Mouse (Mus musculus) CH12.LX (cell line): ENCODE results near the gene Wdr19. TPM values are rescaled to one million over a fixed set of nuclear protein-coding genes. Genes with fewer than 3 reads are reported as not detected.

ENCODE experiments used
- DNase-seq: peaks from one replicate; pipeline ENCODE4 v3.0.0-alpha.2; 2013; ENCODE audit errors: extremely low read depth
- H3K27ac ChIP-seq: 2 replicates; pipeline ENCODE4 v1.5.1; 2012; ENCODE audit warnings: low read depth, mild to moderate bottlenecking, control low read depth, moderate library complexity; ENCODE audit not compliant: insufficient read depth
- H3K27me3 ChIP-seq: replicated peaks from 2 replicates; pipeline ENCODE3; 2012; ENCODE audit warnings: inconsistent platforms
- H3K36me3 ChIP-seq, 2 experiments: replicated peaks in 1 of 2; 2 replicates each; pipeline versions ENCODE3 to v1.6.1; 2012; ENCODE audit warnings: inconsistent platforms in 1 of 2, low read length in 1 of 2, mild to moderate bottlenecking in 1 of 2, mixed read lengths in 1 of 2, moderate library complexity in 1 of 2; ENCODE audit not compliant: control insufficient read depth in 1 of 2, insufficient read depth in 1 of 2
- H3K4me1 ChIP-seq, 2 experiments: 2 replicates each; pipeline ENCODE4 v1.6.1; 2012; ENCODE audit warnings: inconsistent platforms in 1 of 2, moderate library complexity in 1 of 2; ENCODE audit not compliant: insufficient read depth in 2 of 2, control insufficient read depth in 1 of 2
- H3K4me2 ChIP-seq: 2 replicates; pipeline ENCODE4 v1.6.1; 2012; ENCODE audit warnings: low read depth, mild to moderate bottlenecking, control low read depth; ENCODE audit not compliant: poor library complexity, insufficient read depth, severe bottlenecking
- H3K4me3 ChIP-seq, 3 experiments: fragments of 150-350 bp in 1 of 3; sonication (generic) in 1 of 3; replicated peaks in 1 of 3; 2 replicates each; pipeline versions ENCODE3 to v1.5.1; 2011 to 2012; ENCODE audit warnings: low read depth in 2 of 3, low read length in 2 of 3, mild to moderate bottlenecking in 2 of 3, moderate library complexity in 2 of 3, control low read depth in 1 of 3, improper control_type of control experiment in 1 of 3, inconsistent platforms in 1 of 3, mixed read lengths in 1 of 3; ENCODE audit not compliant: poor library complexity in 1 of 3
- H3K79me2 ChIP-seq: replicated peaks from 2 replicates; pipeline ENCODE4 v1.6.1; 2012; ENCODE audit warnings: mild to moderate bottlenecking, moderate library complexity; ENCODE audit not compliant: control insufficient read depth, poor library complexity, insufficient read depth, severe bottlenecking; ENCODE audit errors: extremely low read depth
- H3K9ac ChIP-seq: 2 replicates; pipeline ENCODE4 v1.6.1; 2012; ENCODE audit warnings: low read depth, mild to moderate bottlenecking, control low read depth, moderate library complexity; ENCODE audit not compliant: insufficient read depth
- H3K9me3 ChIP-seq: replicated peaks from 2 replicates; pipeline ENCODE3; 2012; ENCODE audit warnings: low read length, inconsistent platforms, mixed read lengths
- CHD1 ChIP-seq: IDR thresholded peaks from 2 replicates; pipeline ENCODE4 v1.6.1; 2012; ENCODE audit warnings: low read depth, low read length, improper control_type of control experiment, inconsistent platforms
- CTCF ChIP-seq, 2 experiments: IDR thresholded peaks in 1 of 2; conservative IDR thresholded peaks in 1 of 2; 2 replicates each; pipeline ENCODE4 v1.5.1; 2011 to 2012; ENCODE audit warnings: low read depth in 2 of 2, low read length in 2 of 2, improper control_type of control experiment in 1 of 2, inconsistent platforms in 1 of 2, mild to moderate bottlenecking in 1 of 2, moderate library complexity in 1 of 2
- ELF1 ChIP-seq: IDR thresholded peaks from 2 replicates; pipeline ENCODE4 v1.6.1; 2014; ENCODE audit warnings: low read depth, mild to moderate bottlenecking, inconsistent platforms, low read length, improper control_type of control experiment
- EP300 ChIP-seq: IDR thresholded peaks from 2 replicates; pipeline ENCODE4 v1.6.1; 2011; ENCODE audit warnings: low read length, improper control_type of control experiment
- ETS1 ChIP-seq: conservative IDR thresholded peaks from 2 replicates; pipeline ENCODE4 v1.6.1; 2012; ENCODE audit warnings: low read depth, mild to moderate bottlenecking, inconsistent platforms, low read length, improper control_type of control experiment, moderate library complexity
- IRF4 ChIP-seq: IDR thresholded peaks from 2 replicates; pipeline ENCODE4 v1.6.1; 2014; ENCODE audit warnings: low read depth, mild to moderate bottlenecking, inconsistent platforms, low read length, improper control_type of control experiment
- JUN ChIP-seq: IDR thresholded peaks from 2 replicates; pipeline ENCODE4 v1.6.1; 2011; ENCODE audit warnings: low read depth, mild to moderate bottlenecking, low read length, improper control_type of control experiment, moderate library complexity; ENCODE audit not compliant: insufficient read depth
- MAFK ChIP-seq: IDR thresholded peaks from 2 replicates; pipeline ENCODE4 v1.6.1; 2011; ENCODE audit warnings: low read length, improper control_type of control experiment; ENCODE audit not compliant: insufficient replicate concordance
- MAX ChIP-seq: IDR thresholded peaks from 2 replicates; pipeline ENCODE4 v1.6.1; 2011; ENCODE audit warnings: low read length, improper control_type of control experiment
- MEF2A ChIP-seq: IDR thresholded peaks from 2 replicates; pipeline ENCODE4 v1.6.1; 2014; ENCODE audit warnings: low read depth, mild to moderate bottlenecking, inconsistent platforms, low read length, improper control_type of control experiment, borderline replicate concordance
- MXI1 ChIP-seq: IDR thresholded peaks from 2 replicates; pipeline ENCODE4 v1.6.1; 2011; ENCODE audit warnings: mild to moderate bottlenecking, low read depth, low read length, improper control_type of control experiment
- NELFE ChIP-seq: IDR thresholded peaks from 2 replicates; pipeline ENCODE4 v1.6.1; 2011; ENCODE audit warnings: low read depth, low read length, improper control_type of control experiment
- PAX5 ChIP-seq: IDR thresholded peaks from 2 replicates; pipeline ENCODE4 v1.6.1; 2012; ENCODE audit warnings: low read length, inconsistent platforms, mixed read lengths
- POLR2A ChIP-seq: IDR thresholded peaks from 2 replicates; pipeline ENCODE4 v1.6.1; 2011; ENCODE audit warnings: low read depth, mild to moderate bottlenecking, improper control_type of control experiment, low read length
- RAD21 ChIP-seq: IDR thresholded peaks from 2 replicates; pipeline ENCODE4 v1.6.1; 2011; ENCODE audit warnings: low read depth, mild to moderate bottlenecking, low read length, improper control_type of control experiment, moderate library complexity
- SIN3A ChIP-seq: IDR thresholded peaks from 2 replicates; pipeline ENCODE4 v1.6.1; 2012; ENCODE audit warnings: low read length, improper control_type of control experiment, inconsistent platforms
- SMC3 ChIP-seq: IDR thresholded peaks from 2 replicates; pipeline ENCODE4 v1.6.1; 2011; ENCODE audit warnings: low read depth, low read length, improper control_type of control experiment
- TBP ChIP-seq: conservative IDR thresholded peaks from 2 replicates; pipeline ENCODE4 v1.6.1; 2011; ENCODE audit warnings: low read depth, low read length, improper control_type of control experiment
- USF1 ChIP-seq: IDR thresholded peaks from 2 replicates; pipeline ENCODE4 v1.6.1; 2014; ENCODE audit warnings: low read depth, mild to moderate bottlenecking, inconsistent platforms, low read length, improper control_type of control experiment
- ZMIZ1 ChIP-seq: IDR thresholded peaks from 2 replicates; pipeline ENCODE4 v1.6.1; 2012; ENCODE audit warnings: low read depth, mild to moderate bottlenecking, inconsistent platforms, low read length, improper control_type of control experiment
- ZNF384 ChIP-seq: IDR thresholded peaks from 2 replicates; pipeline ENCODE4 v1.6.1; 2012; ENCODE audit warnings: low read depth, low read length, improper control_type of control experiment, inconsistent platforms
- dilution Hi-C: fragments of 300-500 bp; cut with MboI; formaldehyde crosslinking; loops from 2 replicates; pipeline ENCODE4 v1.14.3; 2020; ENCODE audit warnings: low sequenced_read_pairs; ENCODE audit not compliant: extremely low pct_unique_long_range_greater_than_20kb, extremely low pct_ligation_motif_present
- in situ Hi-C: fragments of 300-500 bp; cut with MboI; formaldehyde crosslinking; loops from 3 replicates; pipeline ENCODE4 v1.14.3; 2019; ENCODE audit warnings: low sequenced_read_pairs, low pct_ligation_motif_present, low pct_unique_long_range_greater_than_20kb, mixed read lengths
- polyA plus RNA-seq: library from polyadenylated mRNA; unstranded; fragments of >175 nt; gene quantifications from 2 replicates; pipeline ENCODE4 v1.2.1, GENCODE M21; 2012; ENCODE audit warnings: low read depth; ENCODE audit not compliant: insufficient read length
- total RNA-seq, 2 experiments: library from RNA; depleted of rRNA; stranded (reverse); fragments of 300-350 nt in 1 of 2; fragments of >200 nt in 1 of 2; gene quantifications; 2 replicates each; pipeline ENCODE4 v1.2.3; 2012 to 2014

Gene Wdr19
- total and polyA plus RNA-seq, 3 experiments: 1.4 to 1.7 (median 1.5) TPM

DNA sequence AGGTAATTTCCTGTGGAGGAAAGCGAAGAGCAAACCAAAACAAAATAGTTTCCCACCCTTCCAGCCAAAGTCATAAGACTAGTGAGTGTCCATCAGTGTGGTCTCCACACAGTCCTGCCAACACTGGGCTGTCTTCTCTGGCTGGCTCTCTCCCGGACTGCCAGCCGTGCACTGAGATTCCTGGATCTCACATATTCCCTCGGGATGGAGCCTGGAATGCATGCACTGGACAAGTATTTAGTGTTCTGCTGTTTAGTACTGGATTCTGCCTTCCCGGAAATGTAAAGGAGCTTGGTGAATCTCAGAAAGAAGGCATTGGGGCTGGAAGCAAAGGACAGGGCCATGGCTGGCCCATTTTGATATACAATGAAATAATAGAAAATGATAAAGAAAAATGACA is 36.5 kb upstream of the Wdr19 start:
- no peak for DNase-seq
- dilution Hi-C loops: no loop called here

DNA sequence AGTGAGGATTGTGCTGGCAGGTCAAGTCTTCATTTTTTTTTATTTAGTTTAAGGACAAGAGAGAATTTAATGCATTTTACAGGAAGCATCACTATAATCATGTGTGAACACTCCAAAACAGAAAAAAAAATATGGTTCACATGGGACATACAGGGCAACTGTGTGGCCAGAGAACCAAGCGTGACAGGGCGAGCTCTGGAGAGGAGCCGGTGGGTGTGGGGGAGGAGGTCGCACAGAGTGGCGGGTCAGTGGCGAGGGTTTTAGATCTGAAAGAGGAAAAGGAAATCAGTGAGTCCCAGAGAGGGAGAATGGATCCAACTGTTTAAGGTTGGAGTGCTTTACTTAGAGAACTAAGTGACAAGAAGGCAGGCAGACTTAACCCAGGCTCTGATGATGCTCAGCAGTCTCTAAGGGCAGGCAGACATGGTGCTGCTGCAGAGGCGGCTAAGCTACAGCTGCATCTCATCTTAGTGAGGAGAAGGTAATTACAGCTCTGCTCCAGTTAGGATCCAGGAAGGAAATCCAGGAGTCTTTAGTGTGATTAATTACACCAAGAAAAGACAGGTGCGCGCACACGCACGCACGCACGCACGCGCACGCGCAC is 35.9 kb upstream of the Wdr19 start:
- Histone ChIP-seq H3K4me3 (no peak overlapping the region), H3K4me2 (no peak overlapping the region), H3K79me2 (no peaks in the 10 kb centered on the region), H3K36me3 (peaks cover 22 to 69% of the 10 kb centered on the region in 2 experiments), H3K27me3 (no peaks in the 10 kb centered on the region), H3K4me1 (peaks cover 0 to 3% of the 10 kb centered on the region in 2 experiments; a peak in 1 of 4 replicates), H3K9ac (no peak overlapping the region), H3K27ac (no peak overlapping the region), H3K9me3 (no peaks in the 10 kb centered on the region)
- dilution Hi-C loops: no loop called here
- DNase-seq: no peak
- TF ChIP-seq CTCF (conservative IDR thresholded peaks at IDR 0.05 in 1 of 2, IDR thresholded peaks at IDR 0.05 in 1 of 2; ENCODE audit: low read depth in 2 of 2, low read length in 2 of 2) (no peak), ELF1 (no peak), TBP (no peak), NELFE (no peak), MAFK (no peak), POLR2A (no peak), PAX5 (no peak), CHD1 (no peak), ETS1 (no peak), MAX (no peak), USF1 (no peak), ZNF384 (no peak), SMC3 (no peak), JUN (no peak), SIN3A (no peak), EP300 (no peak), IRF4 (no peak), MEF2A (no peak)
- in situ Hi-C loops: no loop called here

More for the DNA sequence above, 36.5 kb upstream of the Wdr19 start:
- Histone ChIP-seq H3K4me3 (no peak overlapping the region), H3K36me3 (peaks cover 22 to 75% of the 10 kb centered on the region in 2 experiments), H3K79me2 (no peaks in the 10 kb centered on the region), H3K9ac (no peak overlapping the region)
- TF ChIP-seq POLR2A (no peak), MXI1 (no peak), CHD1 (no peak), PAX5 (no peak), RAD21 (no peak), ZMIZ1 (no peak)
- TF ChIP-seq, all 38 proteins: peak for 0
- H3K4me1 ChIP-seq: no peaks in the 10 kb centered on the region
- no peaks in the 10 kb centered on the region for H3K27me3 ChIP-seq
- in situ Hi-C loops: no loop called here
- H3K9me3 ChIP-seq: no peaks in the 10 kb centered on the region
- no peak overlapping the region for H3K27ac ChIP-seq
- H3K4me2 ChIP-seq: no peak overlapping the region
